10 mouse cellular contexts compared by ENCODE assay signal in genomic region chr19:5935266-5935665, GRCm38 (mm10). TPM values are rescaled to one million over a fixed set of nuclear protein-coding genes. Genes with fewer than 3 reads are reported as not detected.
DNase-seq lines count a peak whose midpoint lies in the region; ATAC-seq lines count a peak whose summit lies in the region.
"Had no signal": no experiment of that assay in that cellular context is flagged by ENCODE, and none has a peak within 500 bp of the region (broad histone marks: within the 10 kb centered on the region; RNA-seq: fewer than 3 reads in every experiment).

No protein-coding gene starts in this region.

- no peak for ATAC-seq in forebrain, embryonic 15.5 days (replicated peaks)

- peak overlapping the region; percentile 73 for H3K27ac ChIP-seq in brown adipose tissue, adult 24 weeks (replicated peaks; ENCODE audit: low read depth, low read length)
- H3K27ac ChIP-seq in forebrain, embryonic 15.5 days (replicated peaks), result no peak overlapping the region

- intact Hi-C loops in heart, postnatal 25 days (cut with DNase I), result no loop called here

- no peaks in the 10 kb centered on the region for H3K9me3 ChIP-seq in forebrain, embryonic 15.5 days

- H3K4me3 ChIP-seq in brown adipose tissue, adult 24 weeks (ENCODE audit: insufficient read depth, low read depth, low read length), result no peak overlapping the region
- no peak overlapping the region for H3K4me3 ChIP-seq in forebrain, embryonic 15.5 days
- H3K4me3 ChIP-seq: megakaryocyte, embryonic 14.5 days had no signal

- DNase-seq in gastrocnemius, adult 18-20 months (ENCODE audit: low spot score), result peak; percentile 54
- DNase-seq in gastrocnemius, adult 8-10 months (ENCODE audit: low spot score in 2 of 2), result no peak
- DNase-seq in heart, postnatal 25 days (ENCODE audit: low spot score), result peak; percentile 61
- DNase-seq in lung, postnatal 10 days, result peak; percentile 92
- no peak for DNase-seq in spleen, postnatal 4 days (ENCODE audit: low spot score in 2 of 2)
- no peak for DNase-seq in layer of hippocampus, postnatal 25 days (ENCODE audit: extremely low spot score in 1 of 2, low spot score in 1 of 2)

- no peak overlapping the region for H3K9ac ChIP-seq in forebrain, embryonic 15.5 days (replicated peaks)

- WGBS in forebrain, embryonic 15.5 days, result 80% methylated on average over 3 of the region's 3 CpGs

- peaks cover 38% of the 10 kb centered on the region for H3K4me1 ChIP-seq in brown adipose tissue, adult 24 weeks (ENCODE audit: control insufficient read depth, insufficient read depth, insufficient read length, low read length)
- H3K4me1 ChIP-seq in forebrain, embryonic 15.5 days, result peaks cover 20% of the 10 kb centered on the region

- no peaks in the 10 kb centered on the region for H3K27me3 ChIP-seq in forebrain, embryonic 15.5 days

- no peak overlapping the region for H3K4me2 ChIP-seq in forebrain, embryonic 15.5 days (replicated peaks)

- H3K36me3 ChIP-seq in forebrain, embryonic 15.5 days, result no peaks in the 10 kb centered on the region

RNA-seq across cellular contexts. Expression of gene Cdc42ep2, which starts 10.7 kb away (rescaled TPM):
- total RNA-seq in gastrocnemius, adult 18-20 months (2021), result 10 to 100 TPM in 1 of 2 experiments, 1 to 10 TPM in 1; 8.9 to 11.2 TPM
- total RNA-seq in gastrocnemius, adult 8-10 months (2022), result 1 to 10 TPM; 8.6 to 9.9 (median 8.7) TPM
- 4.0 and 5.4 TPM in 2 replicates for polyA plus RNA-seq in brown adipose tissue, adult 24 weeks (2012; ENCODE audit: insufficient read depth, insufficient read length, missing spikeins)
- 1 to 10 TPM; 9.1 to 9.8 TPM for total RNA-seq in heart, postnatal 25 days (2021)
- polyA plus RNA-seq in forebrain, embryonic 15.5 days (2015; fragmentation: Nextera tagmentation; extraction: Ambion mirVana), result 9.1 and 10.1 TPM in 2 replicates
- total RNA-seq in layer of hippocampus, postnatal 25 days (2021), result 1 to 10 TPM; 6.3 to 6.4 TPM

RNA-seq across cellular contexts. Expression of gene Dpf2, which starts 22.5 kb away (rescaled TPM):
- total RNA-seq in gastrocnemius, adult 18-20 months (2021), result 10 to 100 TPM; 76.3 to 85.1 TPM
- 10 to 100 TPM; 70.5 to 97.8 (median 77.4) TPM for total RNA-seq in gastrocnemius, adult 8-10 months (2022)
- 22.6 and 36.6 TPM in 2 replicates for polyA plus RNA-seq in brown adipose tissue, adult 24 weeks (2012; ENCODE audit: insufficient read depth, insufficient read length, missing spikeins)
- total RNA-seq in heart, postnatal 25 days (2021), result 10 to 100 TPM; 87.4 to 96.1 TPM
- 120 and 137 TPM in 2 replicates for polyA plus RNA-seq in forebrain, embryonic 15.5 days (2015; fragmentation: Nextera tagmentation; extraction: Ambion mirVana)
- 10 to 100 TPM; 82.5 to 95.6 TPM for total RNA-seq in layer of hippocampus, postnatal 25 days (2021)

RNA-seq across cellular contexts. Expression of gene Pola2, which starts 28.7 kb away (rescaled TPM):
- total RNA-seq in gastrocnemius, adult 18-20 months (2021), result 1 to 10 TPM; 6.2 to 8.7 TPM
- total RNA-seq in gastrocnemius, adult 8-10 months (2022), result 1 to 10 TPM; 4.5 to 9.4 (median 7.2) TPM
- polyA plus RNA-seq in brown adipose tissue, adult 24 weeks (2012; ENCODE audit: insufficient read depth, insufficient read length, missing spikeins), result 6.5 and 7.0 TPM in 2 replicates
- total RNA-seq in heart, postnatal 25 days (2021), result 10 to 100 TPM in 1 of 2 experiments, 1 to 10 TPM in 1; 8.9 to 11.2 TPM
- 35.5 and 36.2 TPM in 2 replicates for polyA plus RNA-seq in forebrain, embryonic 15.5 days (2015; fragmentation: Nextera tagmentation; extraction: Ambion mirVana)
- 1 to 10 TPM; 5.4 to 6.5 TPM for total RNA-seq in layer of hippocampus, postnatal 25 days (2021)

RNA-seq across cellular contexts. Expression of gene Tigd3, which starts 41.3 kb away (rescaled TPM):
- total RNA-seq in gastrocnemius, adult 18-20 months (2021), result under 1 TPM; 0.21 TPM
- under 1 TPM; 0.12 to 0.34 (median 0.26) TPM for total RNA-seq in gastrocnemius, adult 8-10 months (2022)
- polyA plus RNA-seq in brown adipose tissue, adult 24 weeks (2012; ENCODE audit: insufficient read depth, insufficient read length, missing spikeins), result not detected in 2 replicates
- total RNA-seq in heart, postnatal 25 days (2021), result under 1 TPM; 0.22 to 0.68 TPM
- 12.9 and 14.3 TPM in 2 replicates for polyA plus RNA-seq in forebrain, embryonic 15.5 days (2015; fragmentation: Nextera tagmentation; extraction: Ambion mirVana)
- 1 to 10 TPM; 3.4 TPM for total RNA-seq in layer of hippocampus, postnatal 25 days (2021)

RNA-seq across cellular contexts. Expression of gene Slc22a20, which starts 50.7 kb away (rescaled TPM):
- not detected for total RNA-seq in gastrocnemius, adult 18-20 months (2021)
- total RNA-seq in gastrocnemius, adult 8-10 months (2022), result not detected
- polyA plus RNA-seq in brown adipose tissue, adult 24 weeks (2012; ENCODE audit: insufficient read depth, insufficient read length, missing spikeins), result not detected in 2 replicates
- total RNA-seq in heart, postnatal 25 days (2021), result not detected
- polyA plus RNA-seq in forebrain, embryonic 15.5 days (2015; fragmentation: Nextera tagmentation; extraction: Ambion mirVana), result not detected in 2 replicates
- total RNA-seq in layer of hippocampus, postnatal 25 days (2021), result not detected
- total RNA-seq: adrenal gland, adult 18-20 months had no signal

Comparison
In these comparisons a context has a peak if more than half of its experiments do, and no peak if none do; other contexts are left out.
1. DNase-seq: peak in gastrocnemius, adult 18-20 months (single experiment), heart, postnatal 25 days (single experiment) and lung, postnatal 10 days (single experiment); none in gastrocnemius, adult 8-10 months (0 of 2), spleen, postnatal 4 days (0 of 2) and layer of hippocampus, postnatal 25 days (0 of 2).